ENCODE assay signal across 1 mouse cellular context in genomic region chr3:88686734-88687611, GRCm38 (mm10).
A peak's percentile ranks its signal among the peaks of the same experiment; 100 is the strongest.
TF ChIP-seq lines count a peak whose summit lies in the region.

No protein-coding gene starts in this region.

TF ChIP-seq in MEL, 35 proteins besides CTCF, POLR2A, EP300 and RAD21 (continued from another document):
- TF ChIP-seq E2F4 (IDR thresholded peaks at IDR 0.05; ENCODE audit: borderline replicate concordance, low read depth, low read length) (no peak), MEF2A (IDR thresholded peaks at IDR 0.05; ENCODE audit: extremely low read depth, insufficient replicate concordance, low read depth, low read length, poor library complexity, severe bottlenecking) (no peak), MAX (IDR thresholded peaks at IDR 0.05; ENCODE audit: low read length) (peak; percentile 64), ZKSCAN1 (IDR thresholded peaks at IDR 0.05; ENCODE audit: low read depth, low read length) (no peak), POLR2AphosphoS5 (IDR thresholded peaks at IDR 0.05; ENCODE audit: borderline replicate concordance, low read depth, low read length) (no peak), USF2 (IDR thresholded peaks at IDR 0.05; ENCODE audit: borderline replicate concordance in 1 of 2, insufficient read depth in 1 of 2, low read depth in 1 of 2, low read length in 2 of 2) (no peak), MXI1 (IDR thresholded peaks at IDR 0.05; ENCODE audit: low read depth, low read length) (no peak), NELFE (IDR thresholded peaks at IDR 0.05; ENCODE audit: low read depth, low read length) (no peak; the same call in 1 of the 2 replicates), JUND (IDR thresholded peaks at IDR 0.05; ENCODE audit: low read depth, low read length) (no peak), HCFC1 (IDR thresholded peaks at IDR 0.05; ENCODE audit: low read depth, low read length) (peak; percentile 48; the same call in 1 of the 2 replicates), CHD1 (IDR thresholded peaks at IDR 0.05; ENCODE audit: low read depth, low read length) (no peak), POLR2AphosphoS2 (IDR thresholded peaks at IDR 0.05; ENCODE audit: low read length) (no peak; the same call in 1 of the 2 replicates), TCF12 (IDR thresholded peaks at IDR 0.05; ENCODE audit: low read depth, low read length) (no peak), GATA1 (IDR thresholded peaks at IDR 0.05; ENCODE audit: low read depth, low read length) (no peak), GABPA (IDR thresholded peaks at IDR 0.05; ENCODE audit: low read depth, low read length) (no peak), MYB (IDR thresholded peaks at IDR 0.05; ENCODE audit: low read depth, low read length) (no peak), MYC (IDR thresholded peaks at IDR 0.05; ENCODE audit: low read depth, low read length) (peak; percentile 55; the same call in 1 of the 2 replicates), ELF1 (IDR thresholded peaks at IDR 0.05; ENCODE audit: low read depth, low read length) (no peak)
